Mouse (Mus musculus): ENCODE results near the gene Gm10447. TPM values are rescaled to one million over a fixed set of nuclear protein-coding genes. Genes with fewer than 3 reads are reported as not detected.
"Not testable (repeated sequence)": the region's sequence is repeated elsewhere in the genome, so short reads cannot be mapped to it uniquely, and the experiment has no call there.

The Gm10447 gene
- polyA plus RNA-seq, 1 experiment from 2014 or later, result not detected

- ATAC-seq (ENCODE audit: low read depth), result no peak
- no peak overlapping the region for H3K4me2 ChIP-seq (ENCODE audit: low read depth, low read length)
- 89% methylated on average over 3 of the region's 3 CpGs for WGBS
- no peaks in the 10 kb centered on the region for H3K9me3 ChIP-seq (ENCODE audit: control insufficient read depth, low read length)
- H3K9ac ChIP-seq (replicated peaks; ENCODE audit: low read depth, low read length), result no peak overlapping the region
- no peak overlapping the region for H3K27ac ChIP-seq (ENCODE audit: low read depth, low read length)
- H3K4me3 ChIP-seq (ENCODE audit: low read depth, low read length), result no peak overlapping the region
- no peaks in the 10 kb centered on the region for H3K27me3 ChIP-seq (ENCODE audit: control insufficient read depth, insufficient read depth, low read length)
- peaks cover 6% of the 10 kb centered on the region; the same call in 1 of the 2 replicates for H3K4me1 ChIP-seq (ENCODE audit: control insufficient read depth, insufficient read depth, low read length)
- H3K36me3 ChIP-seq (ENCODE audit: control insufficient read depth, insufficient read depth, low read length), result 0 out of 2 replicates have a peak, but pooled peaks cover 7% of the 10 kb centered on the region
Measured at GRCm38 (mm10) chr11:53427993-53428715, 28.8 kb downstream of the Gm10447 start.

- not testable (repeated sequence) for H3K9ac ChIP-seq (replicated peaks; ENCODE audit: low read depth, low read length); H3K27ac ChIP-seq (ENCODE audit: low read depth, low read length); H3K4me1 ChIP-seq (ENCODE audit: control insufficient read depth, insufficient read depth, low read length); H3K4me3 ChIP-seq (ENCODE audit: low read depth, low read length); ATAC-seq (ENCODE audit: low read depth); H3K27me3 ChIP-seq (ENCODE audit: control insufficient read depth, insufficient read depth, low read length); H3K4me2 ChIP-seq (ENCODE audit: low read depth, low read length); H3K9me3 ChIP-seq (ENCODE audit: control insufficient read depth, low read length); H3K36me3 ChIP-seq (ENCODE audit: control insufficient read depth, insufficient read depth, low read length)
- 93% methylated on average over 3 of the region's 3 CpGs for WGBS
Measured at GRCm38 (mm10) chr11:53426914-53427313, 30.0 kb downstream of the Gm10447 start.

GRCm38 (mm10) chr11:53425711-53426255, 31.1 kb downstream of the Gm10447 start:
- H3K9ac ChIP-seq (replicated peaks; ENCODE audit: low read depth, low read length), result no peak overlapping the region
- no peak for ATAC-seq (ENCODE audit: low read depth)
- H3K9me3 ChIP-seq (ENCODE audit: control insufficient read depth, low read length), result no peaks in the 10 kb centered on the region
- 86% methylated on average over 6 of the region's 6 CpGs for WGBS
- H3K4me1 ChIP-seq (ENCODE audit: control insufficient read depth, insufficient read depth, low read length), result peaks cover 6% of the 10 kb centered on the region; the same call in 1 of the 2 replicates
- no peak overlapping the region for H3K4me3 ChIP-seq (ENCODE audit: low read depth, low read length)
- H3K4me2 ChIP-seq (ENCODE audit: low read depth, low read length), result no peak overlapping the region
- no peak overlapping the region for H3K27ac ChIP-seq (ENCODE audit: low read depth, low read length)
- no peaks in the 10 kb centered on the region for H3K27me3 ChIP-seq (ENCODE audit: control insufficient read depth, insufficient read depth, low read length)
- 0 out of 2 replicates have a peak, but pooled peaks cover 7% of the 10 kb centered on the region for H3K36me3 ChIP-seq (ENCODE audit: control insufficient read depth, insufficient read depth, low read length)

GRCm38 (mm10) chr11:53425251-53425650, 31.7 kb downstream of the Gm10447 start:
- Histone ChIP-seq H3K27ac (ENCODE audit: low read depth, low read length) (no peak overlapping the region), H3K9me3 (ENCODE audit: control insufficient read depth, low read length) (no peaks in the 10 kb centered on the region), H3K4me1 (ENCODE audit: control insufficient read depth, insufficient read depth, low read length) (peaks cover 6% of the 10 kb centered on the region; the same call in 1 of the 2 replicates), H3K4me3 (ENCODE audit: low read depth, low read length) (no peak overlapping the region), H3K9ac (replicated peaks; ENCODE audit: low read depth, low read length) (no peak overlapping the region), H3K36me3 (ENCODE audit: control insufficient read depth, insufficient read depth, low read length) (peaks cover 10% of the 10 kb centered on the region; the same call in 1 of the 2 replicates), H3K27me3 (ENCODE audit: control insufficient read depth, insufficient read depth, low read length) (no peaks in the 10 kb centered on the region), H3K4me2 (ENCODE audit: low read depth, low read length) (no peak overlapping the region)
- ATAC-seq (ENCODE audit: low read depth), result no peak
- WGBS, result 71% methylated on average over 3 of the region's 3 CpGs

- ATAC-seq (ENCODE audit: low read depth), result no peak
- no peak overlapping the region for H3K4me3 ChIP-seq (ENCODE audit: low read depth, low read length)
- WGBS, result 80% methylated on average over 2 of the region's 2 CpGs
- no peaks in the 10 kb centered on the region for H3K27me3 ChIP-seq (ENCODE audit: control insufficient read depth, insufficient read depth, low read length)
- peaks cover 5% of the 10 kb centered on the region; the same call in 1 of the 2 replicates for H3K4me1 ChIP-seq (ENCODE audit: control insufficient read depth, insufficient read depth, low read length)
- H3K36me3 ChIP-seq (ENCODE audit: control insufficient read depth, insufficient read depth, low read length), result peaks cover 15% of the 10 kb centered on the region; the same call in 1 of the 2 replicates
- H3K9me3 ChIP-seq (ENCODE audit: control insufficient read depth, low read length), result no peaks in the 10 kb centered on the region
- H3K27ac ChIP-seq (ENCODE audit: low read depth, low read length), result no peak overlapping the region
- no peak overlapping the region for H3K9ac ChIP-seq (replicated peaks; ENCODE audit: low read depth, low read length)
- no peak overlapping the region for H3K4me2 ChIP-seq (ENCODE audit: low read depth, low read length)
Measured at GRCm38 (mm10) chr11:53424826-53425225, 32.1 kb downstream of the Gm10447 start.

- 92% methylated on average over 4 of the region's 4 CpGs for WGBS
- no peak for ATAC-seq (ENCODE audit: low read depth)
- Histone ChIP-seq H3K36me3 (ENCODE audit: control insufficient read depth, insufficient read depth, low read length) (peaks cover 13% of the 10 kb centered on the region), H3K4me1 (ENCODE audit: control insufficient read depth, insufficient read depth, low read length) (no peaks in the 10 kb centered on the region), H3K9ac (replicated peaks; ENCODE audit: low read depth, low read length) (no peak within 1 kb of the TSS), H3K27ac (ENCODE audit: low read depth, low read length) (no peak within 1 kb of the TSS), H3K4me2 (ENCODE audit: low read depth, low read length) (no peak within 1 kb of the TSS), H3K4me3 (ENCODE audit: low read depth, low read length) (no peak within 1 kb of the TSS), H3K27me3 (ENCODE audit: control insufficient read depth, insufficient read depth, low read length) (no peaks in the 10 kb centered on the region), H3K9me3 (ENCODE audit: control insufficient read depth, low read length) (no peaks in the 10 kb centered on the region)
Measured at GRCm38 (mm10) chr11:53423036-53423435, 33.9 kb downstream of the Gm10447 start, which contains the start of gene Leap2. Leap2 (minus strand) TSS chr11:53423170.

- H3K36me3 ChIP-seq (ENCODE audit: control insufficient read depth, insufficient read depth, low read length), result peaks cover 54% of the 10 kb centered on the region
- no peak for ATAC-seq (ENCODE audit: low read depth)
Measured at GRCm38 (mm10) chr11:53418048-53418447, 38.9 kb downstream of the Gm10447 start.

GRCm38 (mm10) chr11:53413871-53414270, 43.0 kb downstream of the Gm10447 start:
- Histone ChIP-seq H3K9me3 (ENCODE audit: control insufficient read depth, low read length) (no peaks in the 10 kb centered on the region), H3K27me3 (ENCODE audit: control insufficient read depth, insufficient read depth, low read length) (no peaks in the 10 kb centered on the region), H3K36me3 (ENCODE audit: control insufficient read depth, insufficient read depth, low read length) (peaks cover 83% of the 10 kb centered on the region), H3K4me2 (ENCODE audit: low read depth, low read length) (no peak overlapping the region), H3K27ac (ENCODE audit: low read depth, low read length) (no peak overlapping the region), H3K4me1 (ENCODE audit: control insufficient read depth, insufficient read depth, low read length) (no peaks in the 10 kb centered on the region), H3K4me3 (ENCODE audit: low read depth, low read length) (no peak overlapping the region), H3K9ac (replicated peaks; ENCODE audit: low read depth, low read length) (no peak overlapping the region)
- no peak for ATAC-seq (ENCODE audit: low read depth)
- 94% methylated on average over 4 of the region's 4 CpGs for WGBS

More at GRCm38 (mm10) chr11:53418048-53418447, 38.9 kb downstream of the Gm10447 start:
- Histone ChIP-seq H3K9ac (replicated peaks; ENCODE audit: low read depth, low read length) (no peak overlapping the region), H3K4me1 (ENCODE audit: control insufficient read depth, insufficient read depth, low read length) (no peaks in the 10 kb centered on the region), H3K27ac (ENCODE audit: low read depth, low read length) (no peak overlapping the region), H3K4me3 (ENCODE audit: low read depth, low read length) (no peak overlapping the region), H3K4me2 (ENCODE audit: low read depth, low read length) (no peak overlapping the region), H3K27me3 (ENCODE audit: control insufficient read depth, insufficient read depth, low read length) (no peaks in the 10 kb centered on the region), H3K9me3 (ENCODE audit: control insufficient read depth, low read length) (no peaks in the 10 kb centered on the region)

- no peak for ATAC-seq (ENCODE audit: low read depth)
- no peaks in the 10 kb centered on the region for H3K9me3 ChIP-seq (ENCODE audit: control insufficient read depth, low read length)
- no peak overlapping the region for H3K9ac ChIP-seq (replicated peaks; ENCODE audit: low read depth, low read length)
- no peaks in the 10 kb centered on the region for H3K27me3 ChIP-seq (ENCODE audit: control insufficient read depth, insufficient read depth, low read length)
- no peak overlapping the region for H3K4me3 ChIP-seq (ENCODE audit: low read depth, low read length)
- no peak overlapping the region for H3K4me2 ChIP-seq (ENCODE audit: low read depth, low read length)
- no peak overlapping the region for H3K27ac ChIP-seq (ENCODE audit: low read depth, low read length)
- peaks cover 84% of the 10 kb centered on the region for H3K36me3 ChIP-seq (ENCODE audit: control insufficient read depth, insufficient read depth, low read length)
- H3K4me1 ChIP-seq (ENCODE audit: control insufficient read depth, insufficient read depth, low read length), result no peaks in the 10 kb centered on the region
Measured at GRCm38 (mm10) chr11:53411738-53412137, 45.2 kb downstream of the Gm10447 start.
